Mouse (Mus musculus) adipose tissue, adult 10 weeks (tissue): ENCODE results near the gene Vmn1r60. TPM values are rescaled to one million over a fixed set of nuclear protein-coding genes. Genes with fewer than 3 reads are reported as not detected.

Source experiments
- polyA plus RNA-seq: library from polyadenylated mRNA; stranded (reverse); fragments of 350-450 nt; fragmentation: Illumina TruSeq; extraction: RNeasy Lipid Tissue Mini Kit (QIAGEN cat#74804); gene quantifications from one replicate; pipeline ENCODE4 v1.2.3, GENCODE M21; 2014; ENCODE audit warnings: low read depth, low replicate concordance

Gene Vmn1r60
- polyA plus RNA-seq: not detected

GRCm38 (mm10) chr7:5547217-5547616 is at the start of gene Vmn1r60:
Gene Vmn1r60 (minus strand): TSS chr7:5547317.

DNA sequence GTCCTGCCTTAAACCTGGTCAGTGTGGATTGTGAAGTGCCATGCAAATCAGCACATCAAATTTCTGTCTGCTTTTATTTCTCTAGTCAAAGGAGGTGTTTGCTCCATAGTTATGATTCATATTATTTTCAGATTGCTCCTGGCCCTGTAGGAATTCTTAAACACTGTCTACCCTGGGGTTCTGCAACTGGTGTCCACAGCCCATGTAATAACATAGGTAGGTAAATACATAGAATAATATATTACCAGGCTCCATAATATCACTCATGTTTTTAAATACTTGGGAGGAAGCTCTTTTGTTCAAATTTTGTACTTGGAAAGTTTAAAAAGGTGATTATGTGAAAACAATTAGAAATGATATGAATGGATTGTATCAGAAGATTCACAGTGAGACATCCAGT is 53.3 kb downstream of the Vmn1r60 start, which contains the start of gene Vmn2r28:
TSS of gene Vmn2r28 (minus strand) at position 101 of the 400 bp plus-strand sequence.

Other genes starting within 250 kb of the Vmn1r60 start
- gene Gm5065, start 196.8 kb downstream of the Vmn1r60 start, polyA plus RNA-seq: not detected
- not detected for gene Nlrp2, start 196.3 kb downstream of the Vmn1r60 start, polyA plus RNA-seq
- gene Vmn1r58, start 133.9 kb downstream of the Vmn1r60 start, polyA plus RNA-seq: not detected
- not detected for gene Vmn1r59, start 90.5 kb downstream of the Vmn1r60 start, polyA plus RNA-seq
- not detected for gene Vmn2r28, start 53.4 kb downstream of the Vmn1r60 start, polyA plus RNA-seq
- not detected for gene Vmn1r61, start 66.0 kb upstream of the Vmn1r60 start, polyA plus RNA-seq
- gene Vmn1r62, start 126.3 kb upstream of the Vmn1r60 start, polyA plus RNA-seq: not detected